ENCODE assay signal across 8 mouse cellular contexts in the genomic region with DNA sequence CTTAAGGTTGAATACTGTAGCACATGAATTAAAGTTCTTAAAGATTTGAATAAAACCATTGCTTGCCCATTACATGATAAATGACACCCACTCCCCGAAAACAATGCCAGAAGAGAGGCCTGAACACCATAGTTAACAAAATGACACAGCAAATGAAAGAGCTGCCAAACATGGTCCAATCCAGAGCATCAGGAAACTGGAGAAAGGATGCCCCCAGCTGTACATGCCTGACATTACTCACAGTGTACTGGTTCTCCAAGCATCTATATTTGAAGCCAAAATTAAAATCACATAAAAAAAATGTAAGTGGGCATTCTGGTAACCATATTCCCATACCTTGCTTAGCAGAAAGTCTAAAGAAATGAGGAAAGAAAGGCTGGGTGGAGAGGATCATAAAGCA. TPM values are rescaled to one million over a fixed set of nuclear protein-coding genes. Genes with fewer than 3 reads are reported as not detected.
DNase-seq lines count a peak whose midpoint lies in the region; ATAC-seq and TF ChIP-seq lines count a peak whose summit lies in the region.

No protein-coding gene starts in this region.

- intact Hi-C loops in left cerebral cortex, postnatal 14 days (cut with DNase I) = loop anchor here (5.0 kb wide), 1 partner anchor 679 kb away; no protein-coding TSS in a partner anchor

- H3K9ac ChIP-seq in limb, embryonic 14.5 days (ENCODE audit: low read depth, low read length, severe bottlenecking) = no peak overlapping the region

- no peak for ATAC-seq in limb, embryonic 14.5 days (ENCODE audit: low FRiP score, low read depth)
- no peak for ATAC-seq in megakaryocyte, adult 5-6 weeks (ENCODE audit: poor library complexity, severe bottlenecking)

- H3K4me3 ChIP-seq in limb, embryonic 14.5 days (replicated peaks; ENCODE audit: low read length) = no peak overlapping the region
- no peak overlapping the region for H3K4me3 ChIP-seq in limb, embryonic 10.5 days

- 50% methylated on average over 1 of the region's 1 CpGs for WGBS in limb, embryonic 14.5 days
- 74% methylated on average over 1 of the region's 1 CpGs for WGBS in limb, embryonic 10.5 days

- no peak for TF ChIP-seq POLR2A in limb, embryonic 14.5 days (IDR thresholded peaks at IDR 0.05; ENCODE audit: borderline replicate concordance, extremely low read depth, insufficient read depth, insufficient read length)

- H3K36me3 ChIP-seq in limb, embryonic 14.5 days (ENCODE audit: control insufficient read depth, insufficient read depth, low read length) = no peaks in the 10 kb centered on the region
- no peaks in the 10 kb centered on the region for H3K36me3 ChIP-seq in limb, embryonic 10.5 days

- DNase-seq in adrenal gland, postnatal 10 days = peak; percentile 7
- no peak for DNase-seq in adrenal gland, postnatal 25 days
- DNase-seq in limb, embryonic 14.5 days (ENCODE audit: low spot score) = peak; percentile 21
- no peak for DNase-seq in limb, embryonic 10.5 days (ENCODE audit: low spot score)
- DNase-seq in frontal cortex, postnatal 10 days (ENCODE audit: low spot score in 2 of 2) = peak; percentile 3 to 11
- DNase-seq in left cerebral cortex, postnatal 14 days (ENCODE audit: low spot score in 2 of 2) = peak; percentile 3 to 28
- DNase-seq in spleen, adult 12 weeks (ENCODE audit: low spot score) = no peak

- H3K27ac ChIP-seq in limb, embryonic 14.5 days (replicated peaks; ENCODE audit: low read depth, low read length) = no peak overlapping the region
- no peak overlapping the region for H3K27ac ChIP-seq in limb, embryonic 10.5 days

- H3K9me3 ChIP-seq in limb, embryonic 14.5 days (ENCODE audit: control insufficient read depth, low read length) = no peaks in the 10 kb centered on the region
- H3K9me3 ChIP-seq in limb, embryonic 10.5 days (replicated peaks) = no peaks in the 10 kb centered on the region

- no peaks in the 10 kb centered on the region for H3K4me1 ChIP-seq in limb, embryonic 14.5 days (ENCODE audit: control insufficient read depth, insufficient read depth, low read length)
- H3K4me1 ChIP-seq in limb, embryonic 10.5 days = no peaks in the 10 kb centered on the region

- no peaks in the 10 kb centered on the region for H3K27me3 ChIP-seq in limb, embryonic 14.5 days (ENCODE audit: control insufficient read depth, insufficient read depth, low read length)
- H3K27me3 ChIP-seq in limb, embryonic 10.5 days (ENCODE audit: low read depth, poor library complexity, severe bottlenecking) = no peaks in the 10 kb centered on the region

- no peak overlapping the region for H3K4me2 ChIP-seq in limb, embryonic 14.5 days (replicated peaks; ENCODE audit: low read depth, low read length, severe bottlenecking)

RNA-seq across cellular contexts. Expression of gene Tmem106b, which starts 38.6 kb away (rescaled TPM):
- total RNA-seq in adrenal gland, postnatal 10 days (2021) = 100 to 1,000 TPM; 144 to 157 TPM
- total RNA-seq in adrenal gland, postnatal 25 days (2021) = 93.9 and 154 TPM in 2 replicates
- 23.0 and 28.0 TPM in 2 replicates for polyA plus RNA-seq in limb, embryonic 14.5 days (2012; rRNA removed)
- polyA plus RNA-seq in limb, embryonic 14.5 days (2014; fragmentation: Nextera tagmentation; extraction: Ambion mirVana) = 44.7 and 47.1 TPM in 2 replicates
- polyA plus RNA-seq in limb, embryonic 10.5 days (2016; fragmentation: Nextera tagmentation; extraction: Ambion mirVana) = 12.1 and 17.8 TPM in 2 replicates
- 100 to 1,000 TPM; 152 to 159 TPM for total RNA-seq in left cerebral cortex, postnatal 14 days (2021)
- total RNA-seq in megakaryocyte, adult 5-6 weeks (2015) = 29.4 and 38.9 TPM in 2 replicates
- 45.9 and 48.1 TPM in 2 replicates for total RNA-seq in megakaryocyte, adult 5-6 weeks (2017)

Comparison
In these comparisons a context has a peak if more than half of its experiments do, and no peak if none do; other contexts are left out.
1. DNase-seq: peak in adrenal gland, postnatal 10 days (single experiment), limb, embryonic 14.5 days (single experiment), frontal cortex, postnatal 10 days (2 of 2) and left cerebral cortex, postnatal 14 days (2 of 2); none in adrenal gland, postnatal 25 days (single experiment), limb, embryonic 10.5 days (single experiment) and spleen, adult 12 weeks (single experiment).